Comparison of ENCODE assay signal across 24 mouse cellular contexts in genomic region chr17:78355611-78356010, GRCm38 (mm10).
DNase-seq lines count a peak whose midpoint lies in the region; ATAC-seq and TF ChIP-seq lines count a peak whose summit lies in the region.
"Had no signal": no experiment of that assay in that cellular context is flagged by ENCODE, and none has a peak within 500 bp of the region (broad histone marks: within the 10 kb centered on the region; RNA-seq: fewer than 3 reads in every experiment).

No protein-coding gene starts in this region.

- H3K27me3 ChIP-seq in midbrain, embryonic 13.5 days: no peaks in the 10 kb centered on the region
- H3K27me3 ChIP-seq: embryonic facial prominence, embryonic 13.5 days; forebrain, embryonic 15.5 days; stomach, embryonic 15.5 days had no signal

- no peak for ATAC-seq in midbrain, embryonic 13.5 days
- no peak for ATAC-seq in granulocyte monocyte progenitor cell, adult 5-6 weeks (replicated peaks; ENCODE audit: poor library complexity, severe bottlenecking)
- ATAC-seq: activated CD4-positive, CD25-positive, alpha-beta regulatory T cell, adult 4 months; CD4-positive, CD25-positive, alpha-beta regulatory T cell, adult 4 months; forebrain, embryonic 15.5 days had no signal

- H3K4me2 ChIP-seq in midbrain, embryonic 13.5 days (replicated peaks): no peak overlapping the region
- H3K4me2 ChIP-seq: embryonic facial prominence, embryonic 13.5 days; forebrain, embryonic 15.5 days; heart, embryonic 11.5 days; liver, embryonic 11.5 days; stomach, embryonic 15.5 days had no signal

- H3K9me3 ChIP-seq in midbrain, embryonic 13.5 days: no peaks in the 10 kb centered on the region
- H3K9me3 ChIP-seq: embryonic facial prominence, embryonic 13.5 days; forebrain, embryonic 15.5 days; stomach, embryonic 15.5 days had no signal

- H3K36me3 ChIP-seq in midbrain, embryonic 13.5 days: 0 out of 2 replicates have a peak, but pooled peaks cover 5% of the 10 kb centered on the region
- H3K36me3 ChIP-seq: forebrain, embryonic 15.5 days had no signal

- DNase-seq in adrenal gland, postnatal 10 days: peak; percentile 39
- no peak for DNase-seq in adrenal gland, adult 18-20 months (ENCODE audit: low spot score in 2 of 2)
- DNase-seq in left cerebral cortex, postnatal 4 days: peak; percentile 60
- DNase-seq in left cerebral cortex, postnatal 36 days (ENCODE audit: low spot score in 2 of 2): no peak
- no peak for DNase-seq in gastrocnemius, adult 2 months
- DNase-seq: cerebellum, adult 8-10 months; gastrocnemius, postnatal 36 days; heart, postnatal 10 days; kidney, adult 2 months; kidney, postnatal 25 days; lung, adult 18-20 months; lung, postnatal 14 days; thymus, adult 18-20 months; thymus, postnatal 4 days had no signal

- intact Hi-C loops in left cerebral cortex, postnatal 4 days (cut with DNase I): no loop called here
- intact Hi-C loops in left cerebral cortex, postnatal 36 days (cut with DNase I): no loop called here
- intact Hi-C loops in gastrocnemius, adult 2 months (cut with DNase I): no loop called here

- no peak overlapping the region for H3K4me3 ChIP-seq in brown adipose tissue, adult 24 weeks (ENCODE audit: insufficient read depth, low read depth, low read length)
- H3K4me3 ChIP-seq in midbrain, embryonic 13.5 days (replicated peaks): no peak overlapping the region
- no peak overlapping the region for H3K4me3 ChIP-seq in gastrocnemius, adult 2 months
- H3K4me3 ChIP-seq: embryonic facial prominence, embryonic 13.5 days; forebrain, embryonic 15.5 days; stomach, embryonic 15.5 days had no signal

- peaks cover 9% of the 10 kb centered on the region; the same call in 1 of the 2 replicates for H3K4me1 ChIP-seq in brown adipose tissue, adult 24 weeks (ENCODE audit: control insufficient read depth, insufficient read depth, insufficient read length, low read length)
- peaks cover 16% of the 10 kb centered on the region for H3K4me1 ChIP-seq in midbrain, embryonic 13.5 days (replicated peaks)
- H3K4me1 ChIP-seq: stomach, embryonic 15.5 days had no signal

- no peak for TF ChIP-seq CTCF in gastrocnemius, adult 2 months (IDR thresholded peaks at IDR 0.05)

- H3K27ac ChIP-seq in brown adipose tissue, adult 24 weeks (replicated peaks; ENCODE audit: low read depth, low read length): peak overlapping the region; percentile 55; the same call in 1 of the 2 replicates
- H3K27ac ChIP-seq in midbrain, embryonic 13.5 days: peak overlapping the region; percentile 10; the same call in 1 of the 2 replicates
- no peak overlapping the region for H3K27ac ChIP-seq in gastrocnemius, adult 2 months
- H3K27ac ChIP-seq: embryonic facial prominence, embryonic 13.5 days; forebrain, embryonic 15.5 days; stomach, embryonic 15.5 days had no signal

- 73% methylated on average over 8 of the region's 8 CpGs for WGBS in midbrain, embryonic 13.5 days

- H3K9ac ChIP-seq in midbrain, embryonic 13.5 days (replicated peaks): no peak overlapping the region
- H3K9ac ChIP-seq: embryonic facial prominence, embryonic 13.5 days; forebrain, embryonic 15.5 days; stomach, embryonic 15.5 days had no signal

Comparison
In these comparisons a context has a peak if more than half of its experiments do, and no peak if none do; other contexts are left out.
1. DNase-seq: peak in adrenal gland, postnatal 10 days (single experiment) and left cerebral cortex, postnatal 4 days (single experiment); none in adrenal gland, adult 18-20 months (0 of 2), left cerebral cortex, postnatal 36 days (0 of 2) and gastrocnemius, adult 2 months (single experiment).